22 mouse cellular contexts compared by ENCODE assay signal in genomic region chr7:114860858-114861523, GRCm38 (mm10).
DNase-seq lines count a peak whose midpoint lies in the region; ATAC-seq and TF ChIP-seq lines count a peak whose summit lies in the region.
"Had no signal": no experiment of that assay in that cellular context is flagged by ENCODE, and none has a peak within 500 bp of the region (broad histone marks: within the 10 kb centered on the region; RNA-seq: fewer than 3 reads in every experiment).

No protein-coding gene starts in this region.

- H3K9me3 ChIP-seq in forebrain, embryonic 11.5 days (ENCODE audit: control insufficient read depth, low read length): no peaks in the 10 kb centered on the region
- H3K9me3 ChIP-seq in forebrain, embryonic 12.5 days: no peaks in the 10 kb centered on the region
- no peaks in the 10 kb centered on the region for H3K9me3 ChIP-seq in midbrain, postnatal 0 days (ENCODE audit: low read length)
- no peaks in the 10 kb centered on the region for H3K9me3 ChIP-seq in midbrain, embryonic 15.5 days
- H3K9me3 ChIP-seq in forebrain, postnatal 0 days (ENCODE audit: low read length): no peaks in the 10 kb centered on the region
- H3K9me3 ChIP-seq: heart, embryonic 12.5 days; limb, embryonic 13.5 days; liver, embryonic 15.5 days; midbrain, embryonic 12.5 days had no signal

- no peak overlapping the region for H3K27ac ChIP-seq in forebrain, embryonic 11.5 days (ENCODE audit: low read depth, low read length)
- no peak overlapping the region for H3K27ac ChIP-seq in forebrain, embryonic 12.5 days
- no peak overlapping the region for H3K27ac ChIP-seq in midbrain, postnatal 0 days (ENCODE audit: low read depth, low read length)
- H3K27ac ChIP-seq in midbrain, embryonic 15.5 days: no peak overlapping the region
- no peak overlapping the region for H3K27ac ChIP-seq in forebrain, postnatal 0 days (ENCODE audit: low read depth, low read length)
- no peak overlapping the region for H3K27ac ChIP-seq in left cerebral cortex, adult 2 months
- H3K27ac ChIP-seq: gastrocnemius, adult 2 months; limb, embryonic 13.5 days; liver, embryonic 15.5 days; midbrain, embryonic 12.5 days had no signal

- peak; percentile 12; the same call in 1 of the 2 replicates for ATAC-seq in forebrain, embryonic 11.5 days (replicated peaks; ENCODE audit: low FRiP score)
- no peak for ATAC-seq in forebrain, embryonic 12.5 days (ENCODE audit: low FRiP score)
- no peak for ATAC-seq in midbrain, postnatal 0 days (ENCODE audit: low FRiP score)
- no peak for ATAC-seq in midbrain, embryonic 15.5 days (replicated peaks)
- peak; percentile 74; the same call in 1 of the 2 replicates for ATAC-seq in forebrain, postnatal 0 days
- ATAC-seq: hindbrain, embryonic 16.5 days; lung, postnatal 0 days had no signal

- H3K4me2 ChIP-seq in forebrain, embryonic 11.5 days (ENCODE audit: low read depth, low read length, severe bottlenecking): no peak overlapping the region
- no peak overlapping the region for H3K4me2 ChIP-seq in forebrain, embryonic 12.5 days
- no peak overlapping the region for H3K4me2 ChIP-seq in midbrain, postnatal 0 days (ENCODE audit: low read depth, low read length, poor library complexity, severe bottlenecking)
- no peak overlapping the region for H3K4me2 ChIP-seq in midbrain, embryonic 15.5 days
- no peak overlapping the region for H3K4me2 ChIP-seq in forebrain, postnatal 0 days (ENCODE audit: low read depth)
- H3K4me2 ChIP-seq: heart, embryonic 12.5 days; limb, embryonic 13.5 days; liver, embryonic 15.5 days; midbrain, embryonic 12.5 days had no signal

- TF ChIP-seq CTCF in midbrain, postnatal 0 days (IDR thresholded peaks at IDR 0.05): peak; percentile 51
- TF ChIP-seq CTCF in forebrain, postnatal 0 days (IDR thresholded peaks at IDR 0.05; ENCODE audit: low read depth): no peak
- TF ChIP-seq CTCF in left cerebral cortex, adult 2 months (IDR thresholded peaks at IDR 0.05): no peak; the same call in 1 of the 2 replicates

- no peak for DNase-seq in forebrain, embryonic 11.5 days (ENCODE audit: low spot score)
- peak; percentile 33 for DNase-seq in midbrain, postnatal 0 days (ENCODE audit: low spot score)
- DNase-seq in forebrain, postnatal 0 days: no peak
- no peak for DNase-seq in thymus, postnatal 14 days
- DNase-seq in B cell, adult 2 months: no peak
- DNase-seq in left cerebral cortex, adult 2 months (ENCODE audit: extremely low spot score in 1 of 2, low spot score in 2 of 2): no peak
- DNase-seq: adrenal gland, adult 8-10 months; cerebellum, postnatal 10 days; embryo, embryonic 11 days; gastrocnemius, adult 2 months; heart, postnatal 14 days; kidney, adult 2 months; kidney, postnatal 36 days; spleen, adult 18-20 months had no signal

- no peaks in the 10 kb centered on the region for H3K27me3 ChIP-seq in forebrain, embryonic 11.5 days (ENCODE audit: control insufficient read depth, insufficient read depth, low read length)
- H3K27me3 ChIP-seq in forebrain, embryonic 12.5 days: no peaks in the 10 kb centered on the region
- no peaks in the 10 kb centered on the region for H3K27me3 ChIP-seq in midbrain, postnatal 0 days (ENCODE audit: insufficient read depth, low read length)
- H3K27me3 ChIP-seq in midbrain, embryonic 15.5 days (replicated peaks): no peaks in the 10 kb centered on the region
- no peaks in the 10 kb centered on the region for H3K27me3 ChIP-seq in forebrain, postnatal 0 days (ENCODE audit: insufficient read depth, low read length)
- H3K27me3 ChIP-seq: heart, embryonic 12.5 days; limb, embryonic 13.5 days; liver, embryonic 15.5 days; midbrain, embryonic 12.5 days had no signal

- no peaks in the 10 kb centered on the region for H3K36me3 ChIP-seq in forebrain, embryonic 11.5 days (ENCODE audit: control insufficient read depth, insufficient read depth, low read length)
- H3K36me3 ChIP-seq in forebrain, embryonic 12.5 days (replicated peaks): no peaks in the 10 kb centered on the region
- H3K36me3 ChIP-seq in midbrain, postnatal 0 days (ENCODE audit: insufficient read depth, low read length): no peaks in the 10 kb centered on the region
- no peaks in the 10 kb centered on the region for H3K36me3 ChIP-seq in midbrain, embryonic 15.5 days (replicated peaks)
- H3K36me3 ChIP-seq in forebrain, postnatal 0 days (ENCODE audit: insufficient read depth): no peaks in the 10 kb centered on the region
- H3K36me3 ChIP-seq: heart, embryonic 12.5 days; limb, embryonic 13.5 days; liver, embryonic 15.5 days; midbrain, embryonic 12.5 days had no signal

- intact Hi-C loops in left cerebral cortex, adult 2 months (cut with DNase I): no loop called here

- no peak overlapping the region for H3K4me3 ChIP-seq in forebrain, embryonic 11.5 days (ENCODE audit: low read depth, low read length)
- no peak overlapping the region for H3K4me3 ChIP-seq in forebrain, embryonic 12.5 days (replicated peaks)
- H3K4me3 ChIP-seq in midbrain, postnatal 0 days (ENCODE audit: low read depth, low read length): no peak overlapping the region
- H3K4me3 ChIP-seq in midbrain, embryonic 15.5 days: no peak overlapping the region
- H3K4me3 ChIP-seq in forebrain, postnatal 0 days (ENCODE audit: low read depth, low read length): no peak overlapping the region
- H3K4me3 ChIP-seq in left cerebral cortex, adult 2 months: no peak overlapping the region
- H3K4me3 ChIP-seq: gastrocnemius, adult 2 months; heart, embryonic 12.5 days; limb, embryonic 13.5 days; liver, embryonic 15.5 days; midbrain, embryonic 12.5 days had no signal

- 54% methylated on average over 3 of the region's 3 CpGs for WGBS in forebrain, embryonic 11.5 days
- 42% methylated on average over 3 of the region's 3 CpGs for WGBS in forebrain, embryonic 12.5 days
- WGBS in midbrain, postnatal 0 days: 61% methylated on average over 3 of the region's 3 CpGs
- WGBS in midbrain, embryonic 15.5 days: 59% methylated on average over 3 of the region's 3 CpGs
- 38% methylated on average over 3 of the region's 3 CpGs for WGBS in forebrain, postnatal 0 days

- H3K4me1 ChIP-seq in forebrain, embryonic 11.5 days (replicated peaks; ENCODE audit: control insufficient read depth, insufficient read depth, low read length): no peaks in the 10 kb centered on the region
- H3K4me1 ChIP-seq in forebrain, embryonic 12.5 days: 0 out of 2 replicates have a peak, but pooled peaks cover 5% of the 10 kb centered on the region
- no peaks in the 10 kb centered on the region for H3K4me1 ChIP-seq in midbrain, postnatal 0 days (ENCODE audit: insufficient read depth, low read length)
- no peaks in the 10 kb centered on the region for H3K4me1 ChIP-seq in midbrain, embryonic 15.5 days
- H3K4me1 ChIP-seq in forebrain, postnatal 0 days (ENCODE audit: insufficient read depth): no peaks in the 10 kb centered on the region
- H3K4me1 ChIP-seq: heart, embryonic 12.5 days; limb, embryonic 13.5 days; liver, embryonic 15.5 days had no signal

- no peak overlapping the region for H3K9ac ChIP-seq in forebrain, embryonic 11.5 days (ENCODE audit: low read length)
- H3K9ac ChIP-seq in forebrain, embryonic 12.5 days: no peak overlapping the region
- H3K9ac ChIP-seq in midbrain, postnatal 0 days (replicated peaks; ENCODE audit: low read length, poor library complexity, severe bottlenecking): no peak overlapping the region
- no peak overlapping the region for H3K9ac ChIP-seq in midbrain, embryonic 15.5 days
- no peak overlapping the region for H3K9ac ChIP-seq in forebrain, postnatal 0 days
- H3K9ac ChIP-seq: heart, embryonic 12.5 days; limb, embryonic 13.5 days; liver, embryonic 15.5 days; midbrain, embryonic 12.5 days had no signal

Comparison
In these comparisons a context has a peak if more than half of its experiments do, and no peak if none do; other contexts are left out.
1. ATAC-seq: peak in forebrain, embryonic 11.5 days (single experiment) and forebrain, postnatal 0 days (single experiment); none in forebrain, embryonic 12.5 days (single experiment), midbrain, postnatal 0 days (single experiment) and midbrain, embryonic 15.5 days (single experiment).